Mouse (Mus musculus) yolk sac, embryonic 10.5 days (tissue): ENCODE data around the gene Slc35b4.

ENCODE experiments used
- DNase-seq: peaks from one replicate; pipeline ENCODE4 v3.0.0-alpha.2; 2017; ENCODE audit warnings: low spot score

The Slc35b4 gene

GRCm38 (mm10) chr6:34170844-34171494 lies 5.9 kb downstream of the Slc35b4 start:
- no peak for DNase-seq

- no peak for DNase-seq
Observed at GRCm38 (mm10) chr6:34168834-34169233, 8.1 kb downstream of the Slc35b4 start.

- no peak for DNase-seq
Observed at GRCm38 (mm10) chr6:34163014-34163413, 13.9 kb downstream of the Slc35b4 start.

- no peak for DNase-seq
Observed at GRCm38 (mm10) chr6:34162607-34163006, 14.3 kb downstream of the Slc35b4 start.

- DNase-seq: no peak
Observed at GRCm38 (mm10) chr6:34161511-34161910, 15.4 kb downstream of the Slc35b4 start.

- DNase-seq: no peak
Observed at GRCm38 (mm10) chr6:34160816-34161310, 16.0 kb downstream of the Slc35b4 start.

- no peak for DNase-seq
Observed at GRCm38 (mm10) chr6:34159998-34160815, 16.7 kb downstream of the Slc35b4 start.

GRCm38 (mm10) chr6:34156841-34157748 lies 19.8 kb downstream of the Slc35b4 start:
- DNase-seq: no peak

GRCm38 (mm10) chr6:34156057-34156456 lies 20.9 kb downstream of the Slc35b4 start:
- no peak for DNase-seq

- no peak for DNase-seq
Observed at GRCm38 (mm10) chr6:34155137-34155804, 21.6 kb downstream of the Slc35b4 start.

GRCm38 (mm10) chr6:34154202-34154601 lies 22.7 kb downstream of the Slc35b4 start:
- DNase-seq: no peak

- DNase-seq: no peak
Observed at GRCm38 (mm10) chr6:34153069-34154052, 23.6 kb downstream of the Slc35b4 start.

- DNase-seq: no peak
Observed at GRCm38 (mm10) chr6:34149821-34150220, 27.1 kb downstream of the Slc35b4 start.

- DNase-seq: no peak
Observed at GRCm38 (mm10) chr6:34149066-34149465, 27.8 kb downstream of the Slc35b4 start.

- DNase-seq: no peak
Observed at GRCm38 (mm10) chr6:34148639-34149038, 28.3 kb downstream of the Slc35b4 start.

- DNase-seq: no peak
Observed at GRCm38 (mm10) chr6:34148021-34148420, 28.9 kb downstream of the Slc35b4 start.

GRCm38 (mm10) chr6:34146042-34146441 lies 30.9 kb downstream of the Slc35b4 start:
- no peak for DNase-seq

- no peak for DNase-seq
Observed at GRCm38 (mm10) chr6:34142931-34143330, 34.0 kb downstream of the Slc35b4 start.

- DNase-seq: no peak
Observed at GRCm38 (mm10) chr6:34138366-34138765, 38.5 kb downstream of the Slc35b4 start.

- DNase-seq: no peak
Observed at GRCm38 (mm10) chr6:34132391-34132790, 44.5 kb downstream of the Slc35b4 start.
